Mouse (Mus musculus): ENCODE data around the gene Cyth1.

GRCm38 (mm10) chr11:118129812-118130211, 118.6 kb downstream of the Cyth1 start:
- TF ChIP-seq POLR2A (IDR thresholded peaks at IDR 0.05; ENCODE audit: insufficient read depth, low read depth, low read length) (no peak), CTCF (IDR thresholded peaks at IDR 0.05; ENCODE audit: insufficient read depth, low read depth, low read length) (no peak)

Data from olfactory bulb, adult 2 months (tissue).